Mouse (Mus musculus): Measurements from ENCODE around the gene Tdrd12. TPM values are rescaled to one million over a fixed set of nuclear protein-coding genes. Genes with fewer than 3 reads are reported as not detected.

Gene Tdrd12
- polyA plus RNA-seq, 1 experiment from 2014 or later, result 1.1 TPM

GRCm38 (mm10) chr7:35476457-35476856 lies 61.1 kb downstream of the Tdrd12 start:
- Histone ChIP-seq H3K9me3 (ENCODE audit: control insufficient read depth, low read length) (no peaks in the 10 kb centered on the region), H3K27me3 (ENCODE audit: control insufficient read depth, insufficient read depth, low read length) (no peaks in the 10 kb centered on the region), H3K4me1 (ENCODE audit: control insufficient read depth in 2 of 2, insufficient read depth in 2 of 2, low read length in 2 of 2) (0 out of 4 replicates have a peak, but pooled peaks cover 0 to 2% of the 10 kb centered on the region in 2 experiments), H3K4me2 (ENCODE audit: low read length) (no peak overlapping the region), H3K27ac (replicated peaks in 1 of 2; ENCODE audit: control insufficient read depth in 1 of 2, insufficient read depth in 1 of 2, low read depth in 2 of 2, low read length in 2 of 2) (no peak overlapping the region), H3K4me3 (ENCODE audit: control insufficient read depth in 1 of 2, insufficient read depth in 1 of 2, low read depth in 1 of 2, low read length in 2 of 2) (no peak overlapping the region), H3K36me3 (ENCODE audit: control insufficient read depth, insufficient read depth, low read length) (no peaks in the 10 kb centered on the region), H3K9ac (ENCODE audit: low read length) (no peak overlapping the region)
- 58% methylated on average over 2 of the region's 2 CpGs for WGBS
- no peak for ATAC-seq (ENCODE audit: insufficient number of reproducible peaks, insufficient read depth, low FRiP score, low read depth)

- H3K27ac ChIP-seq (replicated peaks in 1 of 2; ENCODE audit: control insufficient read depth in 1 of 2, insufficient read depth in 1 of 2, low read depth in 2 of 2, low read length in 2 of 2), result no peak overlapping the region
- H3K4me3 ChIP-seq (ENCODE audit: control insufficient read depth in 1 of 2, insufficient read depth in 1 of 2, low read depth in 1 of 2, low read length in 2 of 2), result no peak overlapping the region
- 37% methylated on average over 4 of the region's 4 CpGs for WGBS
- no peaks in the 10 kb centered on the region for H3K36me3 ChIP-seq (ENCODE audit: control insufficient read depth, insufficient read depth, low read length)
- H3K9me3 ChIP-seq (ENCODE audit: control insufficient read depth, low read length), result no peaks in the 10 kb centered on the region
- no peak overlapping the region for H3K9ac ChIP-seq (ENCODE audit: low read length)
- H3K4me1 ChIP-seq (ENCODE audit: control insufficient read depth in 2 of 2, insufficient read depth in 2 of 2, low read length in 2 of 2), result 0 out of 4 replicates have a peak, but pooled peaks cover 0 to 2% of the 10 kb centered on the region in 2 experiments
- H3K27me3 ChIP-seq (ENCODE audit: control insufficient read depth, insufficient read depth, low read length), result no peaks in the 10 kb centered on the region
- no peak for ATAC-seq (ENCODE audit: insufficient number of reproducible peaks, insufficient read depth, low FRiP score, low read depth)
- H3K4me2 ChIP-seq (ENCODE audit: low read length), result no peak overlapping the region
These were observed 66.8 kb downstream of the Tdrd12 start for GRCm38 (mm10) chr7:35470794-35471193.

GRCm38 (mm10) chr7:35467856-35468255 lies 69.7 kb downstream of the Tdrd12 start:
- Histone ChIP-seq H3K36me3 (ENCODE audit: control insufficient read depth, insufficient read depth, low read length) (no peaks in the 10 kb centered on the region), H3K4me1 (ENCODE audit: control insufficient read depth in 2 of 2, insufficient read depth in 2 of 2, low read length in 2 of 2) (peaks cover 4 to 6% of the 10 kb centered on the region in 2 experiments; a peak in 1 of 4 replicates)
- 80% methylated on average over 2 of the region's 2 CpGs for WGBS

GRCm38 (mm10) chr7:35465027-35465426 lies 72.5 kb downstream of the Tdrd12 start:
- H3K27me3 ChIP-seq (ENCODE audit: control insufficient read depth, insufficient read depth, low read length), result no peaks in the 10 kb centered on the region
- peak overlapping the region in 1 of 2 experiments; percentile 4; a peak in 1 of 4 replicates for H3K27ac ChIP-seq (replicated peaks in 1 of 2; ENCODE audit: control insufficient read depth in 1 of 2, insufficient read depth in 1 of 2, low read depth in 2 of 2, low read length in 2 of 2)
- no peaks in the 10 kb centered on the region for H3K9me3 ChIP-seq (ENCODE audit: control insufficient read depth, low read length)
- peaks cover 2 to 6% of the 10 kb centered on the region in 2 experiments; a peak in 1 of 4 replicates for H3K4me1 ChIP-seq (ENCODE audit: control insufficient read depth in 2 of 2, insufficient read depth in 2 of 2, low read length in 2 of 2)
- H3K36me3 ChIP-seq (ENCODE audit: control insufficient read depth, insufficient read depth, low read length), result no peaks in the 10 kb centered on the region
- H3K4me3 ChIP-seq (ENCODE audit: control insufficient read depth in 1 of 2, insufficient read depth in 1 of 2, low read depth in 1 of 2, low read length in 2 of 2), result no peak overlapping the region
- ATAC-seq (ENCODE audit: insufficient number of reproducible peaks, insufficient read depth, low FRiP score, low read depth), result no peak
- H3K9ac ChIP-seq (ENCODE audit: low read length), result no peak overlapping the region
- no peak overlapping the region for H3K4me2 ChIP-seq (ENCODE audit: low read length)
- WGBS, result 60% methylated on average over 4 of the region's 5 CpGs

More at GRCm38 (mm10) chr7:35467856-35468255, 69.7 kb downstream of the Tdrd12 start:
- no peak overlapping the region for H3K4me3 ChIP-seq (ENCODE audit: control insufficient read depth in 1 of 2, insufficient read depth in 1 of 2, low read depth in 1 of 2, low read length in 2 of 2)
- no peak overlapping the region for H3K4me2 ChIP-seq (ENCODE audit: low read length)
- ATAC-seq (ENCODE audit: insufficient number of reproducible peaks, insufficient read depth, low FRiP score, low read depth), result no peak
- no peaks in the 10 kb centered on the region for H3K27me3 ChIP-seq (ENCODE audit: control insufficient read depth, insufficient read depth, low read length)
- no peak overlapping the region for H3K9ac ChIP-seq (ENCODE audit: low read length)
- no peaks in the 10 kb centered on the region for H3K9me3 ChIP-seq (ENCODE audit: control insufficient read depth, low read length)
- no peak overlapping the region for H3K27ac ChIP-seq (replicated peaks in 1 of 2; ENCODE audit: control insufficient read depth in 1 of 2, insufficient read depth in 1 of 2, low read depth in 2 of 2, low read length in 2 of 2)

- 61% methylated on average over 4 of the region's 4 CpGs for WGBS
- no peaks in the 10 kb centered on the region for H3K9me3 ChIP-seq (ENCODE audit: control insufficient read depth, low read length)
- H3K4me2 ChIP-seq (ENCODE audit: low read length), result no peak overlapping the region
- H3K27me3 ChIP-seq (ENCODE audit: control insufficient read depth, insufficient read depth, low read length), result no peaks in the 10 kb centered on the region
- H3K4me1 ChIP-seq (ENCODE audit: control insufficient read depth in 2 of 2, insufficient read depth in 2 of 2, low read length in 2 of 2), result peaks cover 4 to 6% of the 10 kb centered on the region in 2 experiments; a peak in 1 of 4 replicates
- H3K36me3 ChIP-seq (ENCODE audit: control insufficient read depth, insufficient read depth, low read length), result no peaks in the 10 kb centered on the region
- no peak for ATAC-seq (ENCODE audit: insufficient number of reproducible peaks, insufficient read depth, low FRiP score, low read depth)
- no peak overlapping the region for H3K9ac ChIP-seq (ENCODE audit: low read length)
- no peak overlapping the region for H3K27ac ChIP-seq (replicated peaks in 1 of 2; ENCODE audit: control insufficient read depth in 1 of 2, insufficient read depth in 1 of 2, low read depth in 2 of 2, low read length in 2 of 2)
- no peak overlapping the region for H3K4me3 ChIP-seq (ENCODE audit: control insufficient read depth in 1 of 2, insufficient read depth in 1 of 2, low read depth in 1 of 2, low read length in 2 of 2)
These were observed 76.6 kb downstream of the Tdrd12 start for GRCm38 (mm10) chr7:35460971-35461370.

GRCm38 (mm10) chr7:35456091-35456814 lies 81.3 kb downstream of the Tdrd12 start:
- H3K4me1 ChIP-seq (ENCODE audit: control insufficient read depth in 2 of 2, insufficient read depth in 2 of 2, low read length in 2 of 2), result 0 out of 4 replicates have a peak, but pooled peaks cover 0 to 2% of the 10 kb centered on the region in 2 experiments
- 80% methylated on average over 4 of the region's 4 CpGs for WGBS
- H3K9ac ChIP-seq (ENCODE audit: low read length), result no peak overlapping the region
- no peaks in the 10 kb centered on the region for H3K27me3 ChIP-seq (ENCODE audit: control insufficient read depth, insufficient read depth, low read length)
- no peak overlapping the region for H3K4me3 ChIP-seq (ENCODE audit: control insufficient read depth in 1 of 2, insufficient read depth in 1 of 2, low read depth in 1 of 2, low read length in 2 of 2)
- ATAC-seq (ENCODE audit: insufficient number of reproducible peaks, insufficient read depth, low FRiP score, low read depth), result no peak
- no peak overlapping the region for H3K27ac ChIP-seq (replicated peaks in 1 of 2; ENCODE audit: control insufficient read depth in 1 of 2, insufficient read depth in 1 of 2, low read depth in 2 of 2, low read length in 2 of 2)
- H3K36me3 ChIP-seq (ENCODE audit: control insufficient read depth, insufficient read depth, low read length), result no peaks in the 10 kb centered on the region
- no peaks in the 10 kb centered on the region for H3K9me3 ChIP-seq (ENCODE audit: control insufficient read depth, low read length)
- H3K4me2 ChIP-seq (ENCODE audit: low read length), result no peak overlapping the region

- H3K36me3 ChIP-seq (ENCODE audit: control insufficient read depth, insufficient read depth, low read length), result no peaks in the 10 kb centered on the region
- WGBS, result 61% methylated on average over 7 of the region's 7 CpGs
- H3K27ac ChIP-seq (replicated peaks in 1 of 2; ENCODE audit: control insufficient read depth in 1 of 2, insufficient read depth in 1 of 2, low read depth in 2 of 2, low read length in 2 of 2), result 0 out of 4 replicates have a peak overlapping the region, but pooled peaks of 1 of the 2 experiments have one; percentile 41
- H3K4me1 ChIP-seq (ENCODE audit: control insufficient read depth in 2 of 2, insufficient read depth in 2 of 2, low read length in 2 of 2), result peaks cover 4 to 6% of the 10 kb centered on the region in 2 experiments; a peak in 2 of 4 replicates
- ATAC-seq (ENCODE audit: insufficient number of reproducible peaks, insufficient read depth, low FRiP score, low read depth), result no peak
- H3K9ac ChIP-seq (ENCODE audit: low read length), result no peak overlapping the region
- no peaks in the 10 kb centered on the region for H3K27me3 ChIP-seq (ENCODE audit: control insufficient read depth, insufficient read depth, low read length)
- H3K9me3 ChIP-seq (ENCODE audit: control insufficient read depth, low read length), result no peaks in the 10 kb centered on the region; the same call in 1 of the 2 replicates
- H3K4me2 ChIP-seq (ENCODE audit: low read length), result 0 out of 2 replicates have a peak overlapping the region, but pooled peaks have one; percentile 16
- H3K4me3 ChIP-seq (ENCODE audit: control insufficient read depth in 1 of 2, insufficient read depth in 1 of 2, low read depth in 1 of 2, low read length in 2 of 2), result no peak overlapping the region
These were observed 88.7 kb downstream of the Tdrd12 start for GRCm38 (mm10) chr7:35448867-35449266.
